Mouse (Mus musculus): ENCODE data around the gene Gm10447. TPM values are rescaled to one million over a fixed set of nuclear protein-coding genes. Genes with fewer than 3 reads are reported as not detected.
"Not testable (repeated sequence)": the region's sequence is repeated elsewhere in the genome, so short reads cannot be mapped to it uniquely, and the experiment has no call there.

The Gm10447 gene
- total RNA-seq, 4 experiments from 2014 or later = 0.11 TPM; not detected in 3

DNA sequence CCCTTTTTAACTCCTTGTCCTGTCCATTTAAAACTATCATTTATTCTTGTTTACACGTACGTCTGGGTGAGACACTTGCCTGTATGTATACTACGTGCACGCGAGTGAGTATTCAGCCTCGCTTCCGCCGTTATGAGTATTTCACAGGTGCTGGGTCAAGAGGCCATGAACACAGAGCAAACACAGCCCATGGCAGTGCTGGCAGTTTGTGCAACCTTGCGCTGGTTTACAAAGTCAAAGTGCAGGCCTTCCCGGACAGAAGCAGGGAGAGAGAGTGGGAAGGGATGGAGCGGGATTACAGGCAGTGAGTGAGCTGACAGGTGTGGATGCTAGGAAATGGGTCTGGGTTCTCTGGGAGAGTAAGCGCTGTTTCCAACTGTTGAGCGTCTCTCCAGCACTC, 10.7 kb downstream of the Gm10447 start:
- DNase-seq (ENCODE audit: low spot score in 2 of 2) = no peak

- no peak for DNase-seq (ENCODE audit: low spot score in 2 of 2)
Measured at GRCm38 (mm10) chr11:53445562-53445961, 11.3 kb downstream of the Gm10447 start.

GRCm38 (mm10) chr11:53443861-53444260, 13.0 kb downstream of the Gm10447 start:
- no peak for DNase-seq (ENCODE audit: low spot score in 2 of 2)

DNA sequence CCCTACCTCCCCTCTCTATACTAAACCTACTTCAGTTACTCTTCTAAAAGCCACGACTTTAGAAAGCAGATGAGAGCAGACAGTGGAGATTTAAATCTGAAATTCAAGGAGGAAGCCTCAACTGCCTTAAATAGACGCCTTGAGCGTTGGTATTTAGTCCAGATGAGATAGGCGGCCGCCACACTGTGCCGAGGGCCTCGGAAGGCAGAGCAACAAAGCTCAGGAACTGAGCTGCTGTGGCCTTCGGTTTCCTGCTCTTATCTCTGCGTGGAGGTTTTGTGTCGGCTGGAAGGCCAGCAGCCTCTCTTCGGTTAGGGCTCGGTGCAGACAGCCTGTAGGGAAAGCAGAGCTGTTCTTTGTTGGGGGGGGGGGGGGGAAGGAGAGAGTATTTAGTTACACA, 15.0 kb downstream of the Gm10447 start:
- no peak for DNase-seq (ENCODE audit: low spot score in 2 of 2)

DNA sequence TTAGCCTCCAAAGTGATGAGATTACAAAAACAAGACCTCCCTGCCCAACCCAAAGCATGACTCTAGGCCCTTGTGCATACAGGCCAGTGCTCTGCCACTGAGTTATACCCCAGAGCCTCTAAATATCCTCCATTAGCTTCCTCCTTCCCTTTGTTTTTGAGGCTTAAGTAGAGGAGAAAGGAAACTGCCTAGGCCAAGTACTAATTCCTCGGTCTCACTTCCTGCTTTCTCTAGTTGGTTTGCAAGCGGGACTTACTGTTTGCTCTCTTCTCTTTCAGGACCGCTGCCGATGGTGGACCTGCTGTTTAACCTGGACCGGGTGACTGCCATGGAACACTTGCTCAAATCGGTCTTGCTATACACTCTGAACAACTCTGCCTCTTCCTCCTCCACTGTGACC, 20.6 kb downstream of the Gm10447 start:
- no peak for DNase-seq (ENCODE audit: low spot score in 2 of 2)

DNA sequence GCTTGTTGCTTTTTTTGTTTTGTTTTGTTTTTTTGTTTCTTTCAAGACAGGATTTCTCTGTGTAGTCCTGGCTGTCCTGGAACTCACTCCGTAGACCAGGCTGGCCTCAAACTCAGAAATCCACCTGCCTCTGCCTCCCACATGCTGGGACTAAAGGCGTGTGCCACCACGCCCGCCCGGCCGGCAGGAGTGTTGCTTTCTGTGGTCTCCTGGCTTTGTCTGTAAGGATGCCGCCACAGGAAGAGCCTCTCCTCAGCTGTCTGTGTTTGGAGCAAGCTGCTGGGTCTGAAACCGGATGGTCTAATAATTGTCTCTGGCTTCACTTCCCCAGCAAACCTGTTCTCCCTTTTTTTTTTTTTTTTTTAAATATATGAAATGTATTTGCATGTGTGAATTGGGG, 21.4 kb downstream of the Gm10447 start:
- DNase-seq (ENCODE audit: low spot score in 2 of 2) = no peak

GRCm38 (mm10) chr11:53433057-53433456, 23.9 kb downstream of the Gm10447 start:
- no peak for DNase-seq (ENCODE audit: low spot score in 2 of 2)

- no peak for DNase-seq (ENCODE audit: low spot score in 2 of 2)
Measured at GRCm38 (mm10) chr11:53431347-53432056, 25.4 kb downstream of the Gm10447 start.

DNA sequence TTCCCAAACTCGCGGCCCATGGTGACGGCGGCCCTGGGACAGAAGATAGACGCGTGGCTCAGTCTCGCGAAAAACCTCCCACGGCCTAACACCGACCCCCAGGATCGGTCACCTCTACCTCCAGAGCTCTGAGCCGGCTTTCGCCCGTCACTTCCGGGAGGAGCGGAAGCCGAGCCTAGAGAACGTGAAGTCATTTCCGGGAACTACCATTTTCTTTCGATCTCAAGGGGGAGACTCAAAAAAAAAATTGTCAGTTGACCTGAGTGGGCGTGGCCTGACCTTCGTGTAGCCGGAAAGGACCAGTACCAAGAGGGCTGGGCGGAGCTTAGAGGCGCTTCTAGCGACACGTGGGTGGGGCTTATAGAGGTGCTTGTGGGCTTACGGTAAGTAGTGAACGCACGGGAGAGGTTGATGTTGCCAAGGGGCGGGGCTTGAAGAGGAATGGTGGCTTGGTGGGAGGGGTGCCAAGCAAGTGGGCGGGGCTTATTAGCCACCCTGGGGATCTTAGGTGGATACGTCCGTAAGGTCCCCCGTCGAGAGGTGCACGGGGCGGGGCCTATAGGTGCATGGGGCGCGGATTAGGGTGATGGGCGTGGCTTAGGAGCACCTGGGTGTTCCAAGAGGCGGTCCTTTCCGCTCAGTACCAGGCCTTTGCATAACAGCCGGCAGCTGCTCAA, 26.1 kb downstream of the Gm10447 start, which contains the start of the genes Uqcrq and Gdf9:
Gene Uqcrq (minus strand): TSS at position 162 of the 677 bp plus-strand sequence.
Gene Gdf9 (plus strand): TSS at position 354 of the 677 bp plus-strand sequence.
- DNase-seq (ENCODE audit: low spot score in 2 of 2) = peak; percentile 100

DNA sequence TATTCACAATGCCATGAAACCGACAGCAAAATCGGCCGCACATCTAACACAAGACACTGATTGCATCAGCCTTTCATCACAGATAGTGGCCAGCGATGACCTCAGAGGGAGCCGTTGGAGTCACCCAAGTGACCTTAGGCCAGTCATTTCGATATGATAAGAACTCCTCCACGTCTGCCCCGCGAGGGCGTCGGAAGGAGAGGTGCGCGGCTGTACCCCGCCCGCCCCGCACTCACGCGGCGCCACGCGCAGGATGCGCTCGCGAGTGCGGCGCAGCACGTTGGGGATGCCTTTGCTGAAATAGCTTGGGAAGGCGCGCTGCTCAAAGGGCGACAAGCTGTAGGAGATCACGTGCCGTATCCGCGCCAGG, 26.6 kb downstream of the Gm10447 start:
- DNase-seq (ENCODE audit: low spot score in 2 of 2) = peak in 1 of 2 experiments; percentile 31

- DNase-seq (ENCODE audit: low spot score in 2 of 2) = no peak
Measured at GRCm38 (mm10) chr11:53429182-53429581, 27.7 kb downstream of the Gm10447 start.

- no peak for DNase-seq (ENCODE audit: low spot score in 2 of 2)
Measured at GRCm38 (mm10) chr11:53428716-53429057, 28.2 kb downstream of the Gm10447 start.

- no peak for DNase-seq (ENCODE audit: low spot score in 2 of 2)
Measured at GRCm38 (mm10) chr11:53427993-53428715, 28.8 kb downstream of the Gm10447 start.

DNA sequence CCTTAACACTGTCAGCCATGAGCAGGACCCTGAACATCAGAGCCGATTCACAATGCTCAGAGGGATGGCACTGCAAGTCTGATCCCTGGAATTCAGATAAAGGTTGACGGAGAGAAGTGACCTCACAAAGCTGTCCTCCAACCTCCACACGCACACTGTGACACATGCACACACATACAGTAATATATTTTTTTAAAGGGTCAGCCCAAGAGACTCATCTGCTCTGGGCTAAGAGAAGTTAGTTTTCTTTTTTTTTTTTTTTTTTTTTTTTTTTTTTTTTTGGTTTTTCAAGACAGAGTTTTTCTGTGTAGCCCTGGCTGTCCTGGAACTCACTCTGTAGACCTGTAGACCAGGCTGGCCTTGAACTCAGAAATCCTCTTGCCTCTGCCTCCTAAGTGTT, 30.0 kb downstream of the Gm10447 start:
- DNase-seq (ENCODE audit: low spot score in 2 of 2) = not testable (repeated sequence)

DNA sequence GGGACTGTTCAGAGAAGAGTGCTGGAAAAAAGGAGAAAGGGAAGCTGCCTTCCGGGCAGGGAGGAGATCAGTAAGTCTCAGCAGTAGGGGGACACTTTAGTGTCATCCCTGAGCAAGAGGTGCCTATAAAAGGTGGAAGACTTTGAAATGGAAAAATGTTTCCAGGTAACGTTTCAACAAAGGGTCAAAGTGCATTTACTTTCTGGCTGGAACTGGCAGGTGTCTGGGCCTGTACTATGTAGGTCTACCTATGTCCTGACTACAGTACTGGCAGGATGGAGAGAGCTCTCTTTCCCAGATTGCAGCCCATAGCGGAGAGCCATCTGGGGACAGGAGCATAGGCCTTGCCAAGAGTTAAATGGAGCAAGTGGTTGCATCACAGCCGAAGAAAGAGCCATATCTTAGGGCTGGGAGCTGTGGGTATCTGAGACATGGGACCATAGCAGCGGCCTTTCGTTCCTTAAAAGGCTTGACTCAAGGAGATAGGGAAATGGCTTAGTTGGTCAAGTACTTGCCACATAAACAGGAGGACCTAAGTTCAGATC, 31.1 kb downstream of the Gm10447 start:
- no peak for DNase-seq (ENCODE audit: low spot score in 2 of 2)

DNA sequence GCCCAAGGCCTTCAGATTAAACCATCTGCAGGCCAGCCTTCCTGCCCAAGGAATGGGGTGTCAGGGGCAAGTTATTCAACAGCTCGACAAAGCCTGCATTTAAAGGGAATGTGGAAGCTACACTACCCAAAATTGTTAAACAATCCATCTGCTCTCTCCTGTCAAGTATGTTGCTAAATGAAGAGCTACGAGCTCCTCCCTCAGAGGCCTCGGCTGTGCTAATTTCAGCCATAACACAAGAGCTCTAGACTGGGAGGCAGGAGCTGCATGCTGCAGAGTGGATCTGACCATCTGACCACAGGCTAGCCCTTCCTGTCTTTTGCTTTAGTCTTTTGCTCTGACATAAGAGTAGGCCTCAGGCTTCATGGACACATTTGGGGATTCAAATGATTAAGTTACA, 31.7 kb downstream of the Gm10447 start:
- no peak for DNase-seq (ENCODE audit: low spot score in 2 of 2)

GRCm38 (mm10) chr11:53424826-53425225, 32.1 kb downstream of the Gm10447 start:
- DNase-seq (ENCODE audit: low spot score in 2 of 2) = no peak

GRCm38 (mm10) chr11:53423036-53423435, 33.9 kb downstream of the Gm10447 start, which contains the start of gene Leap2:
Gene Leap2, minus strand, starts transcription at chr11:53423170.
- DNase-seq (ENCODE audit: low spot score in 2 of 2) = no peak

DNA sequence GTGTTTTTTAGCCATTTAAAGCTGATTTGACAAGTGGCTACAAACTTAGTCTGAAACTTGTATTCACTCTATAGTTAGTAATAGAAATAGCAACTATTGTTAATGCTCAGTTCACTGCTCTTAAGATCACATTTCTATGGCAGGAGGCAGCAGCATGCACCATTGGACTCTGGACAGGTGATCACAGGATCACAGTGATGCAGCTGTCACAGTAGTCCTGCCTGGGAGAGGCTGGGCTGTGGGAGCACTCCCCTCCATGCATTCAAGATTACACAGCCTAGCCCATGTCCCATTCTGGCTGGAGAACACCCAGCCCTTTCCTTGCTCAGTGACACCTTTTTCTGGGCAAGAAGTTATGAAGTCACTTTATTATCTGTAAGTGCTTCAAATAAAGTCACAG, 38.9 kb downstream of the Gm10447 start:
- DNase-seq (ENCODE audit: low spot score in 2 of 2) = no peak

GRCm38 (mm10) chr11:53413871-53414270, 43.0 kb downstream of the Gm10447 start:
- DNase-seq (ENCODE audit: low spot score in 2 of 2) = no peak

DNA sequence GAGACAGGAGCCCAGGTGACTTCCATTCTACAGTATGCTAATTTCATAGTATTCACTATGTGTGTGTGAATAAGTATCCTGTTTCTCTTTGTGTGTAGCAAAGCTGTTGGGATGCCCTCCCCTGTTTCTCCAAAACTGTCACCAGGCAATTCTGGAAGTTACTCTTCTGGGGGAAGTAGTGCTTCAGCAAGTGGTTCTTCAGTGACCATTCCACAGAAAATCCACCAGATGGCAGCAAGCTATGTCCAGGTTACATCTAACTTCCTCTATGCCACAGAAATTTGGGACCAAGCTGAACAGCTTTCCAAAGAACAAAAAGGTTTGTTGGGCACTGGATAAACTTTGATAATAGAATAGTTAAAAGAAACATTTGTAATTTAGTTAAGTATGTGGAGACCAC, 45.2 kb downstream of the Gm10447 start:
- DNase-seq (ENCODE audit: low spot score in 2 of 2) = no peak

Measured in gastrocnemius, adult 8-10 months (tissue).